Mouse (Mus musculus) kidney, postnatal 0 days (tissue): Measurements from ENCODE around the gene Bad. TPM values are rescaled to one million over a fixed set of nuclear protein-coding genes. Genes with fewer than 3 reads are reported as not detected.
"Not testable (repeated sequence)": the region's sequence is repeated elsewhere in the genome, so short reads cannot be mapped to it uniquely, and the experiment has no call there.

Experiments used
- ATAC-seq: fragments of 200-750 bp; cut with Nextera tagmentation; replicated peaks from 2 replicates; pipeline ENCODE4 v1.8.0; 2017; ENCODE audit warnings: low read depth, moderate number of reproducible peaks, moderate TSS enrichment, moderate library complexity; ENCODE audit not compliant: low FRiP score
- DNase-seq: peaks from one replicate; pipeline ENCODE4 v3.0.0-alpha.2; 2016; ENCODE audit warnings: low spot score
- H3K27ac ChIP-seq: fragments of 300-500 bp; sonication (generic); 2 replicates; pipeline ENCODE4 v1.5.1; 2014; ENCODE audit warnings: mild to moderate bottlenecking
- H3K27me3 ChIP-seq: fragments of 300-500 bp; sonication (generic); 2 replicates; pipeline ENCODE4 v1.6.1; 2014; ENCODE audit warnings: low read length, mixed read lengths; ENCODE audit not compliant: insufficient read depth
- H3K36me3 ChIP-seq: fragments of 300-500 bp; sonication (generic); 2 replicates; pipeline ENCODE4 v1.6.1; 2014; ENCODE audit warnings: low read length, mixed read lengths; ENCODE audit not compliant: insufficient read depth
- H3K4me1 ChIP-seq: fragments of 300-500 bp; sonication (generic); replicated peaks from 2 replicates; pipeline ENCODE4 v1.6.1; 2014; ENCODE audit warnings: antibody characterized with exemption, low read length, mixed read lengths; ENCODE audit not compliant: insufficient read depth
- H3K4me2 ChIP-seq: fragments of 300-500 bp; sonication (generic); 2 replicates; pipeline ENCODE4 v1.6.1; 2014; ENCODE audit warnings: mild to moderate bottlenecking, low read length, moderate library complexity, mixed read lengths
- H3K4me3 ChIP-seq: fragments of 300-500 bp; sonication (generic); replicated peaks from 2 replicates; pipeline ENCODE4 v1.5.1; 2014; ENCODE audit warnings: low read depth, low read length
- H3K9ac ChIP-seq: fragments of 300-500 bp; sonication (generic); 2 replicates; pipeline ENCODE4 v1.6.1; 2014; ENCODE audit warnings: low read depth, low read length
- H3K9me3 ChIP-seq: fragments of 300-500 bp; sonication (generic); replicated peaks from 2 replicates; pipeline ENCODE4 v1.6.1; 2016; ENCODE audit warnings: low read length, inconsistent platforms, mixed read lengths
- CTCF ChIP-seq: IDR thresholded peaks from 2 replicates; pipeline ENCODE4 v1.5.1; 2016; ENCODE audit warnings: antibody characterized with exemption, low read depth, mild to moderate bottlenecking, moderate library complexity
- WGBS: fragments of 180-500 bp; shearing (Covaris S2); extraction: QIAGEN DNeasy Blood & Tissue Kit; methylation state at CpG from one replicate; pipeline ENCODE4 v1.1.7; 2014; 5-methylcytosine and 5-hydroxymethylcytosine counted together
- polyA plus RNA-seq: library from polyadenylated mRNA; unstranded; fragments of >200 nt; fragmentation: Nextera tagmentation; extraction: Ambion mirVana; gene quantifications from 2 replicates; pipeline ENCODE4 v1.2.1, GENCODE M21; 2015

Bad gene
- polyA plus RNA-seq, 1 experiment from 2014 or later: 75.8 TPM

GRCm38 (mm10) chr19:6909507-6910289 lies 32.0 kb upstream of the Bad start, which contains the start of the genes Trmt112 and Prdx5:
Gene Trmt112, plus strand, starts transcription at chr19:6909698.
Gene Prdx5, minus strand, starts transcription at chr19:6910106.
- under 1% methylated on average over 65 of the region's 65 CpGs for WGBS
- peak; percentile 30; the same call in 1 of the 2 replicates for TF ChIP-seq CTCF

GRCm38 (mm10) chr19:6910306-6910705 lies 31.4 kb upstream of the Bad start:
- Histone ChIP-seq H3K9ac (peak overlapping the region; percentile 58), H3K4me3 (peak overlapping the region; percentile 52), H3K4me1 (peaks cover 15% of the 10 kb centered on the region), H3K4me2 (peak overlapping the region; percentile 61), H3K27ac (peak overlapping the region; percentile 98), H3K36me3 (peaks cover 37% of the 10 kb centered on the region)
- peak; percentile 3; the same call in 1 of the 2 replicates for TF ChIP-seq CTCF
- not testable (repeated sequence) for H3K27me3 ChIP-seq, H3K9me3 ChIP-seq
- peak; percentile 72 for DNase-seq
- WGBS: 1% methylated on average over 30 of the region's 30 CpGs
- ATAC-seq: peak; percentile 4; the same call in 1 of the 2 replicates

More at GRCm38 (mm10) chr19:6909507-6910289, 32.0 kb upstream of the Bad start, which contains the start of the genes Trmt112 and Prdx5:
- DNase-seq: peak; percentile 98
- peaks cover 15% of the 10 kb centered on the region for H3K4me1 ChIP-seq
- H3K4me3 ChIP-seq: peak within 1 kb of the TSS; percentile 52
- peaks cover 42% of the 10 kb centered on the region for H3K36me3 ChIP-seq
- H3K27ac ChIP-seq: peak within 1 kb of the TSS; percentile 98
- H3K4me2 ChIP-seq: peak within 1 kb of the TSS; percentile 61
- H3K27me3 ChIP-seq: no peaks in the 10 kb centered on the region
- no peaks in the 10 kb centered on the region for H3K9me3 ChIP-seq
- H3K9ac ChIP-seq: peak within 1 kb of the TSS; percentile 58
- ATAC-seq: peak; percentile 82

GRCm38 (mm10) chr19:6911101-6912074 lies 30.3 kb upstream of the Bad start:
- no peak for DNase-seq

GRCm38 (mm10) chr19:6912205-6912970 lies 29.3 kb upstream of the Bad start:
- no peak overlapping the region for H3K9ac ChIP-seq
- peaks cover 24% of the 10 kb centered on the region for H3K36me3 ChIP-seq
- WGBS: 89% methylated on average over 15 of the region's 15 CpGs
- no peak for DNase-seq
- H3K27ac ChIP-seq: no peak overlapping the region
- H3K4me1 ChIP-seq: peaks cover 14% of the 10 kb centered on the region
- no peak overlapping the region for H3K4me3 ChIP-seq
- H3K4me2 ChIP-seq: no peak overlapping the region
- no peak for TF ChIP-seq CTCF
- no peaks in the 10 kb centered on the region for H3K9me3 ChIP-seq
- ATAC-seq: no peak
- no peaks in the 10 kb centered on the region for H3K27me3 ChIP-seq

More at GRCm38 (mm10) chr19:6911101-6912074, 30.3 kb upstream of the Bad start:
- Histone ChIP-seq H3K4me3 (no peak overlapping the region), H3K4me2 (peak overlapping the region; percentile 61), H3K4me1 (peaks cover 15% of the 10 kb centered on the region), H3K27ac (no peak overlapping the region), H3K27me3 (no peaks in the 10 kb centered on the region), H3K9ac (0 out of 2 replicates have a peak overlapping the region, but pooled peaks have one; percentile 18), H3K9me3 (no peaks in the 10 kb centered on the region), H3K36me3 (peaks cover 32% of the 10 kb centered on the region)
- TF ChIP-seq CTCF: no peak
- 86% methylated on average over 19 of the region's 19 CpGs for WGBS
- ATAC-seq: no peak

GRCm38 (mm10) chr19:6913036-6913435 lies 28.6 kb upstream of the Bad start:
- DNase-seq (no peak), ATAC-seq (no peak)
- WGBS: 84% methylated on average over 6 of the region's 6 CpGs
- Histone ChIP-seq H3K4me1 (peaks cover 7% of the 10 kb centered on the region), H3K9ac (no peak overlapping the region), H3K9me3 (no peaks in the 10 kb centered on the region), H3K4me2 (no peak overlapping the region), H3K36me3 (peaks cover 24% of the 10 kb centered on the region), H3K27me3 (no peaks in the 10 kb centered on the region), H3K27ac (no peak overlapping the region), H3K4me3 (no peak overlapping the region)
- no peak for TF ChIP-seq CTCF
